Mouse (Mus musculus) MEL (cell line): ENCODE results near the gene Ppp1r12a. TPM values are rescaled to one million over a fixed set of nuclear protein-coding genes. Genes with fewer than 3 reads are reported as not detected.

Experiments
- DNase-seq: peaks from one replicate; pipeline ENCODE4 v3.0.0; 2011; ENCODE audit warnings: low read depth, low spot score
- H3K27ac ChIP-seq: 2 replicates; pipeline ENCODE4 v1.5.1; 2012; ENCODE audit warnings: low read depth, mild to moderate bottlenecking, control low read depth, low read length, moderate library complexity; ENCODE audit not compliant: control insufficient read depth
- H3K27me3 ChIP-seq, 2 experiments: fragments of 150-350 bp in 1 of 2; sonication (generic) in 1 of 2; 2 replicates each; pipeline ENCODE4 v1.6.1; 2012; ENCODE audit warnings: low read length in 2 of 2, mild to moderate bottlenecking in 2 of 2, improper control_type of control experiment in 1 of 2, moderate library complexity in 1 of 2; ENCODE audit not compliant: insufficient read depth in 2 of 2, control insufficient read depth in 1 of 2
- H3K36me3 ChIP-seq, 2 experiments: 2 replicates each; pipeline ENCODE4 v1.6.1; 2012 to 2014; ENCODE audit warnings: low read length in 2 of 2, improper control_type of control experiment in 1 of 2, inconsistent platforms in 1 of 2, mild to moderate bottlenecking in 1 of 2; ENCODE audit not compliant: insufficient read depth in 2 of 2, control insufficient read depth in 1 of 2
- H3K4me1 ChIP-seq, 2 experiments: fragments of 150-350 bp in 1 of 2; sonication (generic) in 1 of 2; 2 replicates each; pipeline ENCODE4 v1.6.1; 2012; ENCODE audit warnings: low read length in 2 of 2, improper control_type of control experiment in 1 of 2, mild to moderate bottlenecking in 1 of 2; ENCODE audit not compliant: insufficient read depth in 2 of 2, control insufficient read depth in 1 of 2
- H3K4me3 ChIP-seq, 2 experiments: fragments of 150-350 bp in 1 of 2; sonication (generic) in 1 of 2; 2 replicates each; pipeline ENCODE4 v1.5.1; 2012; ENCODE audit warnings: low read depth in 2 of 2, low read length in 2 of 2, mild to moderate bottlenecking in 2 of 2, moderate library complexity in 2 of 2, control low read depth in 1 of 2, improper control_type of control experiment in 1 of 2; ENCODE audit not compliant: control insufficient read depth in 1 of 2, insufficient read depth in 1 of 2
- H3K79me2 ChIP-seq: 2 replicates; pipeline ENCODE4 v1.6.1; 2012; ENCODE audit warnings: mild to moderate bottlenecking, low read length, moderate library complexity; ENCODE audit not compliant: control insufficient read depth, poor library complexity, insufficient read depth
- H3K9ac ChIP-seq: 2 replicates; pipeline ENCODE4 v1.6.1; 2012; ENCODE audit warnings: low read depth, mild to moderate bottlenecking, control low read depth, low read length, moderate library complexity; ENCODE audit not compliant: control insufficient read depth, poor library complexity, severe bottlenecking
- H3K9me3 ChIP-seq: fragments of 150-350 bp; sonication (generic); replicated peaks from 2 replicates; pipeline ENCODE4 v1.6.1; 2012; ENCODE audit warnings: mild to moderate bottlenecking, low read length, improper control_type of control experiment, moderate library complexity; ENCODE audit not compliant: insufficient read depth
- BHLHE40 ChIP-seq: IDR thresholded peaks from 2 replicates; pipeline ENCODE4 v1.6.1; 2012; ENCODE audit warnings: low read depth, mild to moderate bottlenecking, inconsistent platforms, low read length, improper control_type of control experiment, borderline replicate concordance
- ELF1 ChIP-seq: IDR thresholded peaks from 2 replicates; pipeline ENCODE4 v1.6.1; 2014; ENCODE audit warnings: low read depth, mild to moderate bottlenecking, inconsistent platforms, low read length, improper control_type of control experiment, moderate library complexity
- ETS1 ChIP-seq: IDR thresholded peaks from 2 replicates; pipeline ENCODE4 v1.6.1; 2012; ENCODE audit warnings: low read depth, mild to moderate bottlenecking, inconsistent platforms, low read length, improper control_type of control experiment, moderate library complexity
- HCFC1 ChIP-seq: IDR thresholded peaks from 2 replicates; pipeline ENCODE4 v1.6.1; 2012; ENCODE audit warnings: low read depth, mild to moderate bottlenecking, inconsistent platforms, low read length, improper control_type of control experiment, moderate library complexity
- KAT2A ChIP-seq: conservative IDR thresholded peaks from 2 replicates; pipeline ENCODE4 v1.6.1; 2012; ENCODE audit warnings: low read depth, low read length, improper control_type of control experiment, inconsistent platforms
- MAFK ChIP-seq: IDR thresholded peaks from 2 replicates; pipeline ENCODE4 v1.6.1; 2011; ENCODE audit warnings: low read depth, mild to moderate bottlenecking, low read length, improper control_type of control experiment, borderline replicate concordance
- MAX ChIP-seq: IDR thresholded peaks from 2 replicates; pipeline ENCODE4 v1.6.1; 2011; ENCODE audit warnings: low read length, improper control_type of control experiment
- POLR2AphosphoS5 ChIP-seq: IDR thresholded peaks from 2 replicates; pipeline ENCODE4 v1.6.1; 2012; ENCODE audit warnings: low read depth, borderline replicate concordance, mild to moderate bottlenecking, inconsistent platforms, low read length, moderate library complexity, mixed read lengths
- RAD21 ChIP-seq: IDR thresholded peaks from 2 replicates; pipeline ENCODE4 v1.6.1; 2011; ENCODE audit warnings: mild to moderate bottlenecking, low read depth, low read length, improper control_type of control experiment
- TAL1 ChIP-seq: IDR thresholded peaks from 2 replicates; pipeline ENCODE4 v1.6.1; 2012; ENCODE audit warnings: mild to moderate bottlenecking, inconsistent platforms, low read length, moderate library complexity, mixed read lengths
- TBP ChIP-seq: IDR thresholded peaks from 2 replicates; pipeline ENCODE4 v1.8.0; 2011; ENCODE audit warnings: low read depth, low read length, improper control_type of control experiment
- ZC3H11A ChIP-seq: IDR thresholded peaks from 2 replicates; pipeline ENCODE4 v1.6.1; 2012; ENCODE audit warnings: low read depth, mild to moderate bottlenecking, inconsistent platforms, low read length, improper control_type of control experiment
- ZKSCAN1 ChIP-seq: IDR thresholded peaks from 2 replicates; pipeline ENCODE4 v1.6.1; 2012; ENCODE audit warnings: low read depth, mild to moderate bottlenecking, inconsistent platforms, low read length, improper control_type of control experiment, moderate library complexity
- ZNF384 ChIP-seq: IDR thresholded peaks from 2 replicates; pipeline ENCODE4 v1.6.1; 2012; ENCODE audit warnings: low read depth, mild to moderate bottlenecking, inconsistent platforms, low read length, improper control_type of control experiment
- polyA plus RNA-seq, 2 experiments: library from polyadenylated mRNA; stranded (reverse) in 1 of 2; unstranded in 1 of 2; fragments of >175 nt in 1 of 2; fragments of >200 nt in 1 of 2; gene quantifications; 2 replicates each; pipeline versions ENCODE4 v1.2.1 to v1.2.4; 2012; ENCODE audit warnings: low replicate concordance in 2 of 2, low read depth in 1 of 2; ENCODE audit not compliant: insufficient read length in 2 of 2, insufficient read depth in 1 of 2, missing spikeins in 1 of 2
- total RNA-seq: library from RNA; depleted of rRNA; stranded (reverse); fragments of 300-350 nt; gene quantifications from 2 replicates; pipeline ENCODE4 v1.2.3, GENCODE M21; 2012

Gene Ppp1r12a
- total and polyA plus RNA-seq, 3 experiments, result 46.5 to 86.6 (median 59.1) TPM

- Histone ChIP-seq H3K79me2 (no peaks in the 10 kb centered on the region), H3K4me3 (no peak overlapping the region), H3K9ac (no peak overlapping the region), H3K27ac (no peak overlapping the region), H3K4me1 (no peaks in the 10 kb centered on the region), H3K9me3 (no peaks in the 10 kb centered on the region), H3K27me3 (peaks cover 0 to 2% of the 10 kb centered on the region in 2 experiments; a peak in 1 of 4 replicates), H3K36me3 (no peaks in the 10 kb centered on the region)
- TF ChIP-seq ZC3H11A, result no peak
- TF ChIP-seq TBP, result no peak
- no peak for TF ChIP-seq ZKSCAN1
- TF ChIP-seq ZNF384, result no peak
- TF ChIP-seq POLR2AphosphoS5, result no peak
- no peak for TF ChIP-seq MAX
- TF ChIP-seq RAD21, result no peak
- TF ChIP-seq MAFK, result no peak
- no peak for DNase-seq
These were observed 15.0 kb upstream of the Ppp1r12a start for GRCm38 (mm10) chr10:108147031-108147430.

GRCm38 (mm10) chr10:108153301-108153700 is 8.7 kb upstream of the Ppp1r12a start:
- no peak for TF ChIP-seq ELF1
- no peak for TF ChIP-seq POLR2AphosphoS5
- no peak for TF ChIP-seq MAFK
- TF ChIP-seq TBP, result no peak
- TF ChIP-seq HCFC1, result no peak
- no peak for TF ChIP-seq TAL1
- TF ChIP-seq KAT2A, result no peak
- TF ChIP-seq BHLHE40, result no peak
- no peak for TF ChIP-seq ZC3H11A
- TF ChIP-seq ETS1, result no peak
- TF ChIP-seq ZNF384, result no peak
- no peak overlapping the region for H3K4me3 ChIP-seq
- peaks cover 0 to 1% of the 10 kb centered on the region in 2 experiments; a peak in 1 of 4 replicates for H3K27me3 ChIP-seq
- no peaks in the 10 kb centered on the region for H3K79me2 ChIP-seq
- no peaks in the 10 kb centered on the region for H3K36me3 ChIP-seq
- H3K4me1 ChIP-seq, result no peaks in the 10 kb centered on the region
- no peak overlapping the region for H3K9ac ChIP-seq
- no peak overlapping the region for H3K27ac ChIP-seq
- no peaks in the 10 kb centered on the region for H3K9me3 ChIP-seq
- DNase-seq, result no peak
